Mouse (Mus musculus) layer of hippocampus, adult 18-20 months (tissue): ENCODE results near the gene Gm11549. TPM values are rescaled to one million over a fixed set of nuclear protein-coding genes. Genes with fewer than 3 reads are reported as not detected.
A peak's percentile ranks its signal among the peaks of the same experiment; 100 is the strongest.

Source experiments
- DNase-seq, 2 experiments: peaks; one replicate each; pipeline ENCODE4 v3.0.0; 2022; ENCODE audit warnings: low spot score in 2 of 2
- long read RNA-seq: library from polyadenylated mRNA; stranded (forward); transcript quantifications from one replicate; pipeline ENCODE4 v2.0.0, GENCODE M21; 2021
- total RNA-seq, 2 experiments: library from RNA; stranded (reverse); gene quantifications; 2 replicates each; pipeline ENCODE4 v1.2.3; 2021

The Gm11549 gene
- 1 to 10 TPM; 2.7 to 3.3 TPM for total RNA-seq
- long read RNA-seq, transcript Gm11549-201 (3 exons, 2,829 nt): major isoform, 9 of 12 reads
- long read RNA-seq, partial matches to known transcripts: 0 of 12 reads
- long read RNA-seq, other reads (novel, unspliced or antisense): 3 of 12 reads

DNA sequence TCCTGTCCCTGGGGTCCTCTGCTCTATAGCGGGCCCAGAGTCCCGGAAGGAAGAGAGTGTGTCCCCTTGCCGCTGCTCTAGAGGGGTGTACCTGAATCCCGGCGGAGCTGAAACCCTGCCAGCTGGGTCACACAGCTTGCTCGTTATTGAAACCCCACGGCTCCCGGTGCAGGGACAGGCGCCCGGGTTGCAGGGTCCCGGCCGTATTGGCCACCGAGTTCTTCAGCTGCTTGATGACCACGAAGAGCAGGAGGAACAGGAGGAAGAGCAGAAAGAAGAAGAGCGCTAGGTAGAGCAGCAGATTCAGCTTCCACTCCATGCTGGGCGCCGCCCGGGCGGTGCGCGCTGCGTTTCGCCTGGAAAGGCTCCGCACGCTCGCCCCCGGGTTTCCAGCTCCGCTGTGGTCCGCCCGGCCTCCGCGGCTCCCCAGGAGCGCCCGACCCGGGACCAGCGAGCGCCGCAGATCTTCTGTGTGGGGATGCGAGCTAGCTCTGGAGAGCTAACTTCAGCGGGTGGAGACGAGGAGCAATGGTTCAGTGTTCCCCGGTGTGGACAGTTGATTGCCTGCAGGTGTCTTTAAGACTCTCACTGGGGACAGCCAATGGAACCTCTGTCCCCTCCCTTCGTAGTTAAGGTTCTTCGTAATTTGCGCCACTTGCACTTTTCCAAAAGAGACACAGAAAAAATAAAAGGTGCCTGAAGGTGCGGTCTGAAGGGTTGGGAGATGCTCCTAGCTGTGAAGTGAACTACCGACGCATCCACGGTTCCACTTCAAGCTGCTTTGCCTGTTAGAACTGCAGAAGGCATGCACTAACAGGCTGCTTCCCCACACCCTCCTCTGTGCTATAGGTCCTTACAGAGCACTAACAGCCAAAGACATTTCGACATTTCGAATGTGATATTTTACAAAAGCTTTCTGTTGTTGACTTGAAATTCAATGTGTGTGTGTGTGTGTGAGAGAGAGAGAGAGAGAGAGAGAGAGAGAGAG lies at the start of gene Gm11549:
Gm11549 (minus strand) TSS at position 741 of the 988 bp plus-strand sequence.
- peak in 1 of 2 experiments; percentile 34 for DNase-seq

- DNase-seq: no peak
These were observed 48.2 kb upstream of the Gm11549 start for GRCm38 (mm10) chr3:36569836-36570235.

- no peak for DNase-seq
These were observed 42.1 kb upstream of the Gm11549 start for GRCm38 (mm10) chr3:36563666-36564065.

DNA sequence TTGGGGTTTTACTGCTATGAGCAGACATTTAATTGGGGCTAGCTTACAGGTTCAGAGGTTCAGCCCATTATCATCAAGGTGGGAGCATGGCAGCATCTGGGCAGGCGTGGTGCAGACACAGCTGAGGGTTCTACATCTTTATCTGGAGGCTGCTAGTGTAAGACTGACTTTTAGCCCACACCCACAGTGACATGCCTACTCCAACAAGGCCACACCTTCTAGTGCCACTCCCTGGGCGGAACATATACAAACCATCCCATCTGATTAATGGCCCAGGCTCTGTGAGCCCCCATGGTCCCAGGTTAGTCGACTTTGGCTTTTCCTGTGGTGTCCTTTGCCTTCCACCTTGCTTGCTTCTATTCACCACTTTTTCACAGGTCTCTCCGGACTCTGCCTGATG lies 38.0 kb upstream of the Gm11549 start:
- no peak for DNase-seq

- no peak for DNase-seq
These were observed 36.0 kb upstream of the Gm11549 start for GRCm38 (mm10) chr3:36557601-36558000.

DNA sequence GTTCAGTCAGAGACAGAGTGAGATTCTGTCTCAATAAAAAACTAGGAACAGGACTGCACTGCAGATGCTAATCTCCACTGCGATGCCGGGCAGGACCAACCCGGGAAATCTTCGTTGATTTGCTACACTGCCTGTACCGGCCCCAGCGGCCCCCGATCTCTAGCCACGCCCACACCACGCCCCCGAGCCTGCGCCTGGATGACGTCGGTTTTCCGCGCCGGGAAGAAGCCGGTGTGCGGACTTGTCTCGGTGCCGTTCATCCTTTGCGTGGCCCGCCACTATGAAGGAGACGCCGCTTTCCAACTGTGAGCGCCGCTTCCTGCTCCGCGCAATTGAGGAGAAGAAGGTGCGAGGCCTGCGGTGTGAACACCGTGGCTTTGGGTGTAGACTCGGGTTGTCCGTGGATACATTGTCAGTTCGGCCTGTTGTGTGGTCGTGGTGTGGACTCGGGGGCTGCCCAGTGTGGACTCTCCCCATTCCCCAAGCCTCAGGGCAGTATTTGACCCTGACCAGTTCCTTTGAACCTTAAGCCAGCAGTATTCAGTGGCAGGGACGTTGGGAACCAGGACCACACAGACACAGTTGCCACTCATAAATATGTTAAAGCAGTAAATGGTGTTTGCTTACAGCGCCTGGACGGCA lies 30.9 kb upstream of the Gm11549 start, which contains the start of gene Exosc9:
Exosc9 (plus strand) TSS at position 201 of the 642 bp plus-strand sequence.
- DNase-seq: peak; percentile 94 to 96

DNA sequence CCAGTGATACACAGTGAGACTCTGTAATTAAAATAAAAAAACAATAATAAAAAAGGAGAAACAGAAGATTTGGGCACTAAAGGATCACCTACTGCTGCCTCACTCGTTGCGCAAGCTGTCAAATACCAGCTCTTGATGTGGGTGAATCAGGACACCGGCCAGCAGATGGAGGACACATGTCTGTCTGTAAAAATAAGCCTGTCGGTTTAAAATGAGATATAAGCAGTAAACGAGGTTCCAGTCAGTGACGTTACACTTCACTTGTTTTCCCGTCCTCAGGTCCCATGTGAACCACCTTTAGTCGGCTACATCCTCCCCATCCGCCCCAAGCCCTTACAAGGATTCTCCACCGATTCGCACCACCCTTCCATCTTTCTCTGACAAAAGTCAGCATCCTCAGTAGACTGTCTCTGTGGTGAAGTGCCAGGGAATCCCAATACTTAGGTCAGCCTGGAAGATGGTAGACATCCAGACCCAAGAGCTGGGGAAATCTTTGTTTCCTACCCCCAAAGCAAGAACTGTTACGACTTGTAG lies 30.3 kb upstream of the Gm11549 start:
- DNase-seq: peak in 1 of 2 experiments; percentile 60

- peak in 1 of 2 experiments; percentile 27 for DNase-seq
These were observed 29.7 kb upstream of the Gm11549 start for GRCm38 (mm10) chr3:36551343-36551742.

DNA sequence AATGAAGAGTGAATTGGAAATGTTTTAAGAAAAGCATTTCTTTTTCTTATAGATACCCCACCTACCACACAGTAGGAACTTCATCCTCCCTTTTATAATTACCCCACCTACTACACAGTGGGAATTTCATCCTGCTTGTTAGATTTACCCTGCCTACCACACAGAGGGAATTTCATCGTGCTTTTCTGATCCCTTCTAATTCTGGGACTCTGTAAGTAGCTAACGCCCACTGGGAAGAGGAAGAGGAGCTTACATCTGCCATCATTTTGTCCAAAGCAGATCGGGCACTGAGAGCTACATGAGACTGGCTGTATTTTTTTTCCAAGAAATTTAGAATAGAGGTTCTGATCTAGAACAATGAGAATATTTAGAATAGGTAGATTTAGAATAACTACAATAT lies 23.3 kb upstream of the Gm11549 start:
- DNase-seq: no peak

DNA sequence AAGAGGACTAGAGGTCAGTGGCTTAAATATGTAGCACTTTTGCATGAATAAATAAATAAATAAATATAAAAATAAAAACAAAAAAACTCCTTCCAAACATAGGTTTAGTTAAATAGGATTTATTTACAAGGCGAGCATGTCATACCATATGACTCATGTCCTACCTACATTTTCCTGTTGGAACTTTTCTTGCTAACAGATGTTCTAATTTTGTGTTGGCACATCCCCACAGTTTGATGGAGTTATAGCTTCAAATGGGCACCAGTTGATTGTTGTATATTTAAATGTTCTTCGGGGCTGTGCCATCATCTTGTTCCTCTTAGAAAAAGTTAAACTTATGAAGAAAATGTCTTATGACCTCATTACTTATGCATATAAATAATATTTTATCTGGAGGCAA lies 19.8 kb upstream of the Gm11549 start:
- no peak for DNase-seq

DNA sequence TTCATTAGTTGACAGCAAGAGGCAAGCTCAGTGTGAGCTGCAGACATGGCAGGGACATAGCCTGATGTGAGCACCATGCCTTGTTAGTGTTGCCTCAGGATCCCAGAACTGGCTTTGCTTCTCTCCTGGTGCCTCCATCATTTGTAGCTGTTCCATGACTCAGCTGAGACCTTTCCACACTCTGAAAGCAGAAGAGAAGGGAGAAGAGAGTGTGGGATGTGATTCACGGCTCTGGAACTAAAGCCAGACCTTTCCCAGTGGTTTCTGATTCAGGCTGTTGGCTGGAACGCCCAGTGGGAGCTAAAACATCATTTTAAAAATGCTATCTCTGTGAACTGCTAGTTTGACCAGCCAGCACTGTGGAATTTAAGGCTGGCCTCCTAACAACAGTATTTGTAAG lies 19.1 kb upstream of the Gm11549 start:
- no peak for DNase-seq

DNA sequence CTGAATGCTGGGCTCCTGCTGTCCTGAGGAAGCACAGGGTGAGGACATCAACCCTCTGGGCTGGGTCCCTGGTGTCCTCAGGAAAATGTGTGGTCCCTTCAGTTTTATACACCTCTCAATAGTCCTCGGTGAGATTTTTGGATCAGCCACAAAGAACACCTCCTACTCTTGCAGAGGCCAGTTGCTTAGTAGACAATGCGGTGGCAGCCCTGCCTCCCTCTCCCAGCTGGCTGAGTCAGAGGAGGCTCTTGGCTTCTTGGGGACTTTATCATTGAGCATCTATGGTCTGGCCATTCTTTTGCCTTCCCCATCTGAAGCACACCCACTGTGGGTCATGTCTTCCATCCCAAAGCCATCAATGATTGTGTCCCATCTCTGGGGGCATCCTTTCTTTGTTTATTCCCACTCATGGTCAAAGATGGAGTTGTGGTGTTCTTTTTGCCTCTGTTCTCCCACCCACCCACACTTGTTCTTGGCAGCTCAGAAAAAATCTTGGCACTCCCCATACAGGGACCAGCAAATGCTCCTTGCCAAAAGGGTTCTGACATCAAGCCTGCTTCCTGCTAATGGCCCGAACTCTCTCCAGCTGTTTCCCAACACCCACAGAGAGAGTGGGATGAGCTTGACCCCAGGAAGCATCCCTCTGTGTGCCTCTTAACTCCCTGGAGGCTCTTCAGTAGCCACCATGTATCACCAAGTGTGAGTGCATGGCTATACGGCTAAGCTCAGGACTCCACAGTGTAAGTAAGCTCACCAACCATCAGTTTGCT lies 16.3 kb upstream of the Gm11549 start:
- no peak for DNase-seq

DNA sequence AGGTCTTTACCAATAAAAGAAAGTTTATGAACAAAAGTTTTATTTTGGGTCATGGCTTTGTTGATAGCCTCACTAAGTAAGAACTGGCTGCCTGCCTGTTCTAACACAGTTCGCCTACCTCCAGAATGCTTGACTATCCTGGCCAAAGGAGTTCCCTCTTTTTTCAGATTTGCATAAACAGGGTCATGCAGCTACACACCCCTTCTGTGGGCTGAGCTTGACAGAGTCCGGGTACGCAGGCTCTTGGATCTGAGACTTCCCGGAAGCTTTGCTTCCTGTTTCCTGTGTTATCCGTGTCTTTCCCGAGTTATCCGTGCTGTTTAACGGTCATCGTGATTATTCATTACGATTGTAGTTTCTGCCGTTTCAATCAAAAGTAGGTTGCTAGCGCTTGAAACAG lies 14.4 kb upstream of the Gm11549 start:
- DNase-seq: no peak

DNA sequence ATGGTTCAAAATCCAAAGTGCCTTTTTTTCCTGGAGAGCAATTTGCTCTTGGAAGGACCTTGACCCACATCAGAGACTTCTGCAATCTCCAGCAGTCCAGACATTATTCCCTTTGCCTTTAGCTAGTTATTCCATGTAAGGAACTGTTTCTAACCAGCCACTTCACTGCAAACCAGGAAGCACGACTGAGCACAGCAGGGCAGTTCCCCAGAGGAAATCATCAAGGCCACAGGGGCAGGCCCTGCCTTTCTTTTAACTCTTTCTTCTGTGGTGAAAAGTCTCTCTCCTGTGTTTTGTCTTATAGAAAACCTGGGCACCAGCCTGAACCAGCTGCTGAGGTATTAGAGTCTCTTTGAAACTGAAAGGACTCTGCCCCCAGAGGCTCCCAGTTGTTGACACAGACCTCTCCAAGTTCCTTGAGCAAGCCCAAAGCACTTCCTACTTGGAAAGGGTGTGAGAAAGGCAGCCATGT lies 11.6 kb upstream of the Gm11549 start:
- no peak for DNase-seq

GRCm38 (mm10) chr3:36532738-36533137 lies 11.1 kb upstream of the Gm11549 start:
- DNase-seq: no peak

DNA sequence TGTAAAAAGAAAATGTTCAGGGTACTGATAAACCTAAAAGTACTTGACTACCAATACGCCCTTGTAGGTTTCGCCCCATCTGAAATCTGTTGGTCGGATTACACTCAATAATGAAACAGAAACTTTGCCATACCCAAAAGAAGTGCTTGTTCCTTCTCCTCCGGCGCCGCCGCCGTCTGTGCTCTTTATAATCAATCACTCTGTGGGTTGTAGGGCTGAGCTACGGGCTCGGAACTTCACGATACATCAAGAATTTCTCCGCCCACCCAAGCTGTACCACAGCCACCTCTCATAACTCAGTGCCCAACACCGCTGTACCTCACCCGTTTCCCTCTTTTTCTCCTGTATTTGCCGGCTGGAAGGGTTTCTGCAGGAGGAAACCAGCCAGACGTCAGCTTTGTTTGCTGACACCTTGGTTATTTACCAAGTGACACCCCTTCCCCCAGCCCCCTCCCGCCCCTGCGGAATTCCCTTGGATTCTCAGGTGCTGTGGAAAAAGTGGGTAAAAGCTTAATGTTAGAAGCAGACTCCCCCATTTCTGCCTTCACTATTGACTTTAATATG lies 10.4 kb upstream of the Gm11549 start:
- peak in 1 of 2 experiments; percentile 17 for DNase-seq

DNA sequence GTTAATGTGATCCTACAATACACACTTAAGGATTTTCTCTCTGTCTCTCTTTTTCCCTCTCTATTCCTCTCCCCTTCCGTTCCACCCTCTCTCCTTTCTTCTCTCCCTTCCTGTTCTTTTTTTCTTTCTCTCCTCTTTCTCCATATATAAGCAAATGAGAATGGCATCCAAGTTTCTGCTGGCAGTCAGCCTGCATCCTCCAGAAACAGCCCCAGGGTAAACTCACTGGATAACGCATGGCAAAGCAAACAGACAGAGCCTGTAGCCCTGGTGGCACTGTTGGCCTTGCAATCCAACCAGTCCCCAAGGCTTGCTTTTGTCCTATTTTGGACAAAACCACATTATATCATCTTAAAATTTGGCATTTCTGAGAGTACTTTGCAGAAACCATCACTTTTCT lies 9.6 kb upstream of the Gm11549 start:
- DNase-seq: no peak

- no peak for DNase-seq
These were observed 9.2 kb upstream of the Gm11549 start for GRCm38 (mm10) chr3:36530781-36531180.

DNA sequence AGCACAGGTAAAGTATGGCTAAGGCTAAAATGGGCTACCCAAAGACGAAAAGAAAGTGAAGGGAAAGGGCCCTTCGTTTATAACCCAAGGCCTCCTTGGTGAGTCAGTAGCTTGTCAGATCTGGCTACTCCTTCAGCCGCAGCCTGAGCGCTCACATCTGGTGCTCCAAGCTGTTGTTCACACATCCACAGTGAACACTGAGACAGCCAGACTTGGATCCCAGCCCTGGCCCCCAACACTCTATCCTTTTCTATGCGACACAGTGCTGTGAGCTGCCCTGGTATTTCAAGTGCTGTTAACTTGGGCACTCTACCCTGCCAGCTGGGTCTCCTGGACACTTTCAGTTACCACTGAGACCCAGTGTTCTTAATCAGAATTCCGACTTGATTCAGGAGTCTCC lies 8.7 kb upstream of the Gm11549 start:
- no peak for DNase-seq

- no peak for DNase-seq
These were observed 2.9 kb upstream of the Gm11549 start for GRCm38 (mm10) chr3:36524466-36524865.
